Mouse (Mus musculus): ENCODE data around the gene Tomm34.

DNA sequence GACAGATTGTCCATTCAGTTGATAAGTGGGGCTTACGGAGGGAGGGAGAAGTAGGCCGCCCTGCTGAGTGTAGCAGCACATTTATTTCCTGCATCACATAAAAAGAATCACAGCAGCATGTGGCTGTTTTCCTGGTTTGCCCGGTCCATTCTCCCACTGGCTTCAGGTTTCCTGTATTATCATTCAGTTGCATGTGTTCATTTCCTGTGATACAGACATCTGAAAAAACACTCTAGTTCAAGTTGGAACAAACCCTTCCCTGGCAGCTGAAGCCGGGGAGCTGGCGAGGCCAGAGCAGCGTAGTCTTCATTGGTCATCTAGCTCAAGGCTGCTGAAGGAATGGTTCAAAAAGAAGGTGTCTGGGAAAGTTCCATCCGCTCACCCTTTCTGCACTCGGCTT lies 40.6 kb upstream of the Tomm34 start:
- no peak for TF ChIP-seq CTCF (IDR thresholded peaks at IDR 0.05; ENCODE audit: borderline replicate concordance, extremely low read depth, insufficient read depth, insufficient read length)
- no peak for TF ChIP-seq POLR2A (IDR thresholded peaks at IDR 0.05; ENCODE audit: borderline replicate concordance, extremely low read depth, insufficient read depth, insufficient read length, poor library complexity, severe bottlenecking)
